Mouse (Mus musculus): ENCODE data around the gene Tedc1. TPM values are rescaled to one million over a fixed set of nuclear protein-coding genes. Genes with fewer than 3 reads are reported as not detected.

The Tedc1 gene
- total and polyA plus RNA-seq, 3 experiments: 0.34 to 0.52 (median 0.45) TPM

GRCm38 (mm10) chr12:113144001-113144756 is 12.0 kb upstream of the Tedc1 start:
- TF ChIP-seq POLR2A (IDR thresholded peaks at IDR 0.05; ENCODE audit: insufficient read depth, low read depth, low read length): 0 out of 2 replicates have a peak, but pooled peaks have one; percentile 21
- TF ChIP-seq EP300 (IDR thresholded peaks at IDR 0.05; ENCODE audit: insufficient read depth, low read depth, low read length): no peak
- Histone ChIP-seq H3K27me3 (ENCODE audit: control insufficient read depth, insufficient read depth, low read length) (no peaks in the 10 kb centered on the region), H3K4me1 (ENCODE audit: control insufficient read depth, insufficient read depth, low read length) (peaks cover 50% of the 10 kb centered on the region), H3K79me2 (replicated peaks; ENCODE audit: control insufficient read depth, insufficient read depth, low read length) (0 out of 2 replicates have a peak, but pooled peaks cover 1% of the 10 kb centered on the region), H3K27ac (peak overlapping the region; percentile 100), H3K36me3 (ENCODE audit: control insufficient read depth, insufficient read depth, low read length) (peaks cover 21% of the 10 kb centered on the region), H3K4me3 (peak overlapping the region; percentile 84), H3K9ac (ENCODE audit: low read depth, low read length) (peak overlapping the region; percentile 21)
- DNase-seq: peak; percentile 73 to 76
- 44% methylated on average over 20 of the region's 20 CpGs for WGBS
- intact Hi-C loops (cut with DNase I): loop anchor here (5.0 kb wide), 1 partner anchor 192 kb away; no protein-coding TSS in a partner anchor

- intact Hi-C loops (cut with DNase I): loop anchor here (5.0 kb wide), 1 partner anchor 193 kb away; no protein-coding TSS in a partner anchor
- WGBS: 56% methylated on average over 16 of the region's 16 CpGs
- no peak for TF ChIP-seq POLR2A (IDR thresholded peaks at IDR 0.05; ENCODE audit: insufficient read depth, low read depth, low read length)
- TF ChIP-seq EP300 (IDR thresholded peaks at IDR 0.05; ENCODE audit: insufficient read depth, low read depth, low read length): no peak
- Histone ChIP-seq H3K9ac (ENCODE audit: low read depth, low read length) (peak overlapping the region; percentile 17), H3K36me3 (ENCODE audit: control insufficient read depth, insufficient read depth, low read length) (peaks cover 21% of the 10 kb centered on the region), H3K27ac (peak overlapping the region; percentile 100), H3K4me3 (peak overlapping the region; percentile 84; the same call in 1 of the 2 replicates), H3K27me3 (ENCODE audit: control insufficient read depth, insufficient read depth, low read length) (no peaks in the 10 kb centered on the region), H3K79me2 (replicated peaks; ENCODE audit: control insufficient read depth, insufficient read depth, low read length) (0 out of 2 replicates have a peak, but pooled peaks cover 1% of the 10 kb centered on the region), H3K4me1 (ENCODE audit: control insufficient read depth, insufficient read depth, low read length) (peaks cover 48% of the 10 kb centered on the region)
- DNase-seq: peak in 1 of 2 experiments; percentile 33
Measured at GRCm38 (mm10) chr12:113144886-113145285, 11.3 kb upstream of the Tedc1 start.

- 61% methylated on average over 5 of the region's 5 CpGs for WGBS
- peak overlapping the region; percentile 87 for H3K27ac ChIP-seq
- no peak for DNase-seq
- no peaks in the 10 kb centered on the region for H3K27me3 ChIP-seq (ENCODE audit: control insufficient read depth, insufficient read depth, low read length)
- H3K79me2 ChIP-seq (replicated peaks; ENCODE audit: control insufficient read depth, insufficient read depth, low read length): no peaks in the 10 kb centered on the region
- H3K36me3 ChIP-seq (ENCODE audit: control insufficient read depth, insufficient read depth, low read length): peaks cover 21% of the 10 kb centered on the region
- H3K4me1 ChIP-seq (ENCODE audit: control insufficient read depth, insufficient read depth, low read length): peaks cover 49% of the 10 kb centered on the region
- no peak for TF ChIP-seq POLR2A (IDR thresholded peaks at IDR 0.05; ENCODE audit: insufficient read depth, low read depth, low read length)
- no peak for TF ChIP-seq EP300 (IDR thresholded peaks at IDR 0.05; ENCODE audit: insufficient read depth, low read depth, low read length)
- no peak for TF ChIP-seq CTCF (IDR thresholded peaks at IDR 0.05)
- H3K4me3 ChIP-seq: no peak overlapping the region
- peak overlapping the region; percentile 27 for H3K9ac ChIP-seq (ENCODE audit: low read depth, low read length)
- intact Hi-C loops (cut with DNase I): no loop called here
Measured at GRCm38 (mm10) chr12:113145591-113145990, 10.6 kb upstream of the Tedc1 start.

GRCm38 (mm10) chr12:113146112-113147057 is 9.8 kb upstream of the Tedc1 start, which contains the start of gene Crip1:
Crip1 (plus strand) TSS chr12:113146316.
- peak; percentile 90 to 92 for DNase-seq
- Histone ChIP-seq H3K79me2 (replicated peaks; ENCODE audit: control insufficient read depth, insufficient read depth, low read length) (no peaks in the 10 kb centered on the region), H3K27ac (peak within 1 kb of the TSS; percentile 100), H3K4me3 (peak within 1 kb of the TSS; percentile 41), H3K27me3 (ENCODE audit: control insufficient read depth, insufficient read depth, low read length) (no peaks in the 10 kb centered on the region), H3K36me3 (ENCODE audit: control insufficient read depth, insufficient read depth, low read length) (peaks cover 21% of the 10 kb centered on the region), H3K4me1 (ENCODE audit: control insufficient read depth, insufficient read depth, low read length) (peaks cover 56% of the 10 kb centered on the region), H3K9ac (ENCODE audit: low read depth, low read length) (peak within 1 kb of the TSS; percentile 51)
- intact Hi-C loops (cut with DNase I): no loop called here
- TF ChIP-seq CTCF (IDR thresholded peaks at IDR 0.05) (peak; percentile 95), EP300 (IDR thresholded peaks at IDR 0.05; ENCODE audit: insufficient read depth, low read depth, low read length) (peak; percentile 95), POLR2A (IDR thresholded peaks at IDR 0.05; ENCODE audit: insufficient read depth, low read depth, low read length) (peak; percentile 63)
- 4% methylated on average over 45 of the region's 45 CpGs for WGBS

GRCm38 (mm10) chr12:113147481-113147880 is 8.7 kb upstream of the Tedc1 start:
- Histone ChIP-seq H3K9ac (ENCODE audit: low read depth, low read length) (no peak overlapping the region), H3K79me2 (replicated peaks; ENCODE audit: control insufficient read depth, insufficient read depth, low read length) (no peaks in the 10 kb centered on the region; the same call in 1 of the 2 replicates), H3K27me3 (ENCODE audit: control insufficient read depth, insufficient read depth, low read length) (no peaks in the 10 kb centered on the region), H3K4me3 (no peak overlapping the region), H3K36me3 (ENCODE audit: control insufficient read depth, insufficient read depth, low read length) (peaks cover 21% of the 10 kb centered on the region), H3K4me1 (ENCODE audit: control insufficient read depth, insufficient read depth, low read length) (peaks cover 58% of the 10 kb centered on the region), H3K27ac (peak overlapping the region; percentile 87)
- TF ChIP-seq CTCF (IDR thresholded peaks at IDR 0.05): no peak
- 0 out of 2 replicates have a peak, but pooled peaks have one; percentile 44 for TF ChIP-seq EP300 (IDR thresholded peaks at IDR 0.05; ENCODE audit: insufficient read depth, low read depth, low read length)
- TF ChIP-seq POLR2A (IDR thresholded peaks at IDR 0.05; ENCODE audit: insufficient read depth, low read depth, low read length): no peak
- 34% methylated on average over 8 of the region's 8 CpGs for WGBS
- intact Hi-C loops (cut with DNase I): no loop called here
- peak; percentile 61 to 63 for DNase-seq

Data from heart, adult 2 months (tissue).